Mouse (Mus musculus) hindbrain, embryonic 13.5 days (tissue): ENCODE results near the gene Nkapl. TPM values are rescaled to one million over a fixed set of nuclear protein-coding genes. Genes with fewer than 3 reads are reported as not detected.
"Not testable (repeated sequence)": the region's sequence is repeated elsewhere in the genome, so short reads cannot be mapped to it uniquely, and the experiment has no call there.

Experiments
- ATAC-seq: fragments of 200-750 bp; cut with Nextera tagmentation; 2 replicates; pipeline ENCODE4 v1.8.0; 2017; ENCODE audit warnings: moderate TSS enrichment; ENCODE audit not compliant: low FRiP score
- H3K27ac ChIP-seq: fragments of 300-500 bp; sonication (generic); 2 replicates; pipeline ENCODE4 v1.5.1; 2015; ENCODE audit warnings: inconsistent platforms, mild to moderate bottlenecking, moderate library complexity
- H3K27me3 ChIP-seq: fragments of 300-500 bp; sonication (generic); 2 replicates; pipeline ENCODE4 v1.6.1; 2015; ENCODE audit warnings: mild to moderate bottlenecking, inconsistent platforms
- H3K36me3 ChIP-seq: fragments of 300-500 bp; sonication (generic); 2 replicates; pipeline ENCODE4 v1.6.1; 2015; ENCODE audit warnings: mild to moderate bottlenecking, inconsistent platforms
- H3K4me1 ChIP-seq: fragments of 300-500 bp; sonication (generic); replicated peaks from 2 replicates; pipeline ENCODE4 v1.6.1; 2015; ENCODE audit warnings: inconsistent platforms
- H3K4me2 ChIP-seq: fragments of 300-500 bp; sonication (generic); 2 replicates; pipeline ENCODE4 v1.6.1; 2015; ENCODE audit warnings: inconsistent platforms, mild to moderate bottlenecking, moderate library complexity
- H3K4me3 ChIP-seq: fragments of 300-500 bp; sonication (generic); 2 replicates; pipeline ENCODE4 v1.5.1; 2015; ENCODE audit warnings: mild to moderate bottlenecking, inconsistent platforms
- H3K9ac ChIP-seq: fragments of 300-500 bp; sonication (generic); 2 replicates; pipeline ENCODE4 v1.6.1; 2015; ENCODE audit warnings: mild to moderate bottlenecking, inconsistent platforms
- H3K9me3 ChIP-seq: fragments of 300-500 bp; sonication (generic); 2 replicates; pipeline ENCODE4 v1.6.1; 2016; ENCODE audit warnings: inconsistent platforms
- WGBS: fragments of 180-500 bp; shearing (Covaris S2); methylation state at CpG from one replicate; pipeline ENCODE4 v1.1.7; 2015; 5-methylcytosine and 5-hydroxymethylcytosine counted together
- polyA plus RNA-seq: library from polyadenylated mRNA; unstranded; fragments of >200 nt; fragmentation: Nextera tagmentation; extraction: Ambion mirVana; gene quantifications from 2 replicates; pipeline ENCODE4 v1.2.1, GENCODE M21; 2015

The Nkapl gene
- polyA plus RNA-seq, 1 experiment from 2014 or later, result 4.2 TPM

DNA sequence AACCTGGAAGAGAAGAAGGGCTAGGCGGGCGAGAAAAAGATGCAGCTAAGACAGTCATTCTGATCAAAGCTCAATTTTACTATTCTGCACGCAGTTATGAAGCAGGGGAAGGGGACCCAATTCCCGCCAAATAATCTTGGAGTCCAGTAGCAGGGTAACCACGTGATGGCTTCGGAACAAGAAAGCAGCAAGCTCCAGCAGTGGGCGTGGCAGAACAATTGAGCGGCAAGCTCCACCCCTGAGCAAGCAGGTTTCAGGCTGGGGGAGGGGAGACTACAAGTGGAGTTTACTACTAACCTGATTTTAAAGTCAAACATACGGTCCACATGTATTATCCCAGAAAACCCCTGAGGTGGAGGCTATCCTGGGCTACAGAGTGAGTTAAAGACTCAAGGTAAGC, 5.8 kb downstream of the Nkapl start:
- H3K27ac ChIP-seq, ATAC-seq: not testable (repeated sequence)
- 47% methylated on average over 9 of the region's 9 CpGs for WGBS

GRCm38 (mm10) chr13:21456347-21456746, 12.0 kb downstream of the Nkapl start:
- Histone ChIP-seq H3K36me3 (0 out of 2 replicates have a peak, but pooled peaks cover 2% of the 10 kb centered on the region), H3K4me1 (peaks cover 17% of the 10 kb centered on the region), H3K9me3 (no peaks in the 10 kb centered on the region), H3K4me3 (no peak overlapping the region), H3K9ac (no peak overlapping the region), H3K27me3 (peaks cover 24% of the 10 kb centered on the region), H3K4me2 (no peak overlapping the region), H3K27ac (no peak overlapping the region)
- 13% methylated on average over 4 of the region's 4 CpGs for WGBS
- no peak for ATAC-seq

More for the DNA sequence above, 5.8 kb downstream of the Nkapl start:
- not testable (repeated sequence) for H3K4me2 ChIP-seq, H3K4me1 ChIP-seq, H3K9ac ChIP-seq, H3K4me3 ChIP-seq, H3K9me3 ChIP-seq, H3K27me3 ChIP-seq, H3K36me3 ChIP-seq

- Histone ChIP-seq H3K4me3 (no peak overlapping the region), H3K27me3 (peaks cover 21% of the 10 kb centered on the region), H3K4me1 (peaks cover 21% of the 10 kb centered on the region), H3K36me3 (peaks cover 8% of the 10 kb centered on the region; the same call in 1 of the 2 replicates), H3K9me3 (no peaks in the 10 kb centered on the region), H3K9ac (no peak overlapping the region), H3K27ac (no peak overlapping the region), H3K4me2 (no peak overlapping the region)
- WGBS, result 91% methylated on average over 3 of the region's 3 CpGs
- no peak for ATAC-seq
Observed at GRCm38 (mm10) chr13:21454133-21454532, 14.2 kb downstream of the Nkapl start.

- H3K4me3 ChIP-seq, result peak within 1 kb of the TSS; percentile 75
- ATAC-seq, result peak; percentile 96
- peaks cover 21% of the 10 kb centered on the region for H3K4me1 ChIP-seq
- peak within 1 kb of the TSS; percentile 80 for H3K27ac ChIP-seq
- H3K27me3 ChIP-seq, result peaks cover 21% of the 10 kb centered on the region
- under 1% methylated on average over 23 of the region's 23 CpGs for WGBS
- peaks cover 15% of the 10 kb centered on the region for H3K36me3 ChIP-seq
- peak within 1 kb of the TSS; percentile 77 for H3K9ac ChIP-seq
- no peaks in the 10 kb centered on the region for H3K9me3 ChIP-seq
- H3K4me2 ChIP-seq, result peak within 1 kb of the TSS; percentile 70
Observed at GRCm38 (mm10) chr13:21453449-21453848, 14.9 kb downstream of the Nkapl start, which contains the start of gene Zscan26. Zscan26 (minus strand) TSS chr13:21453730.

DNA sequence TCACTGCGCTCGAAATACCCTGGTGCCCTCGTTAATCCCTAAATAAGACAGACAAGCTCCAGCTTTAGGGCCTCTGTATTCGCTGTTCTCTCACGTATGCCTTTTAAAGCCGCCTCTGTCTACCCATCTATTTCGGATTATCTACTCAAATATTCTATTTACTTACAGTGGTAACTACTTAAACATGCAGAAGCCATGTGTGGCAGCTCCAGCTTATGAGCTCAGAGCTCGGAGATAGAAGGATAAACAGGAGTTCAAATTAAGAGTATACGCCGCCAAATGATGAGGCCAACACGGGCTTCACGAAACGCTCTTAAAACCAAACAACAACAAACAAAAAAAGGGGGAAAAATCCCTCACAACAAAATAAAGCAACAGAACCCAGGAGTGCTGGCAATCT, 15.3 kb downstream of the Nkapl start:
- H3K36me3 ChIP-seq, result peaks cover 19% of the 10 kb centered on the region
- H3K4me2 ChIP-seq, result peak overlapping the region; percentile 70
- H3K9ac ChIP-seq, result peak overlapping the region; percentile 77
- H3K27me3 ChIP-seq, result peaks cover 21% of the 10 kb centered on the region
- ATAC-seq, result no peak
- H3K27ac ChIP-seq, result peak overlapping the region; percentile 80
- H3K4me1 ChIP-seq, result peaks cover 21% of the 10 kb centered on the region
- WGBS, result 3% methylated on average over 13 of the region's 13 CpGs
- peak overlapping the region; percentile 75 for H3K4me3 ChIP-seq
- no peaks in the 10 kb centered on the region for H3K9me3 ChIP-seq

DNA sequence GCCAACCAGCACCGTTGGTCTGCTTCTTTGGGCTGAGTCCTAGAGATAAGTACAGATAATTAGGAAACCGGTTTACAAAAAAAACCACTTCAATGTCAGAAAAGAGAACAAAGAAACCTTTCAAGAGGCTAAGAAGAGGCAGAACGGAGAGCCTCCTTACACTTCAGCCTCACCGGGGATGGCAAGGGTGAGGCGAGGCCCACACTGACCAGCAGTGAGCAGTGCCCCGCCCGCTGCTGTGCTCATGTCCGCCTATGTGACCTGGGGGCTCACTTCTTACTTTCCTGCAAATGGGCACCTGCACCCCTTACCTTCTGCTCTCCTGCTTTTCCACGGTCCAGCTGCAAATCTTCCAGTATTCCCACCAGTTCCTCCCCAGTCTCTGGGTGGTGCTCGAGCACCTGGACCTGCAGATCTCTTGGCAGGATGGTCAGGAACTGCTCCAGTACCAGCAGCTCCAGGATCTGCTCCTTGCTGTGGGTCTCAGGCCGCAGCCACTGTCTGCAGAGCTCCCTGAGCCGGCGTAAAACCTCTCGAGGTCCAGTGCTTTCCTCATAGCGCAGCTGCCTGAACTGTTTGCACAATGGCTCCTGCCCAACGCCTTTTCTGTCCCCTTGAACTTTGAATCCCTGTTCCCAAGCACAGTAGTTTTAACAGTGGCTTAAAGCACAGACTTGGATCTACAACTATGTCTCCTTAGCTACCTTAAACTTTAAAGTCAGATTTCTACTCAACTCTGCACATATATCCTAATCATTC, 20.3 kb downstream of the Nkapl start:
- Histone ChIP-seq H3K9me3 (no peaks in the 10 kb centered on the region), H3K27me3 (no peaks in the 10 kb centered on the region), H3K36me3 (peaks cover 65% of the 10 kb centered on the region), H3K9ac (no peak overlapping the region), H3K4me2 (no peak overlapping the region), H3K4me3 (no peak overlapping the region), H3K4me1 (peaks cover 21% of the 10 kb centered on the region), H3K27ac (no peak overlapping the region)
- no peak for ATAC-seq
- WGBS, result 88% methylated on average over 16 of the region's 16 CpGs

DNA sequence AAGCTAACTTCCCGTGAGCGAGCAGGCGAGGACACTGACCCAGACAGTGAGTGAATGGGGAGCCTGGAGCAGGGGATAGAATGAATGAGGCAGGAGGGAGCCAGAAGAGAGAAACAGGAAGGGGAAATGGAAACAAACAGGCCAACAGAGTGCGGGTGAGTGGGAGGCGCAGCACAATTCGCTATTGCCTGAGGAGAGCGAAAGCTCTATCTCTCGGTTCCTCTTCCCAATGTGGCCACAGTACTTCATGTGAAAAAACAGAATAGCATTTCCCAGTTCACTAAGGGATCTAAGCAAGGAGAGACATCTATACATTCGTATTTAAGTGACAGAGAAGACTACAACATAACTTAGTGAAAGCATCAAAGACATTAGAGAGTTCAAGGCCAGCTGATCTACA, 21.5 kb downstream of the Nkapl start:
- Histone ChIP-seq H3K9ac (no peak overlapping the region), H3K36me3 (peaks cover 70% of the 10 kb centered on the region), H3K9me3 (no peaks in the 10 kb centered on the region), H3K4me1 (peaks cover 9% of the 10 kb centered on the region), H3K4me2 (no peak overlapping the region), H3K27ac (no peak overlapping the region), H3K27me3 (no peaks in the 10 kb centered on the region), H3K4me3 (no peak overlapping the region)
- WGBS, result 93% methylated on average over 9 of the region's 9 CpGs
- no peak for ATAC-seq

DNA sequence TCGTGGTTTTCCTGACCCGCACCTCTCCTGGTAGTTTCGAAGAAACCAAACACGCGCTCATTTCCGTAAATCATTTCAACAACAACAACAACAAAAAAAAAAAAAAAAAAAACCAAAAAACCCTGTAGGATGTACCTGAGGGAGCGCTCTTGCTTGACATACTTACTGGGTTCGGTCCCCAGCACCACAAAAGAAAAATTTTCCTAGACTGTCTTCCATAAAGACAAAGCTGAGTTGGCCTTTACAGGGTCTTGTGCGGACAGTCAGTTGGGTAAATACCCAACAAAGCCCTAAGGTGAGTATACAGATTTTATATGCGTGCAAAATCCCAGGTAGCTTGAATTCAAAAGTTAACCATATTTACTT, 27.1 kb downstream of the Nkapl start:
- Histone ChIP-seq H3K4me1 (peaks cover 14% of the 10 kb centered on the region), H3K36me3 (peaks cover 34% of the 10 kb centered on the region), H3K27me3 (no peaks in the 10 kb centered on the region), H3K9me3 (no peaks in the 10 kb centered on the region), H3K4me2 (peak overlapping the region; percentile 81), H3K4me3 (peak overlapping the region; percentile 59), H3K9ac (peak overlapping the region; percentile 81), H3K27ac (peak overlapping the region; percentile 89)
- ATAC-seq, result peak; percentile 57
- WGBS, result 18% methylated on average over 10 of the region's 10 CpGs

GRCm38 (mm10) chr13:21440503-21441206, 27.7 kb downstream of the Nkapl start, which contains the start of gene Pgbd1:
Pgbd1 (minus strand) TSS chr13:21441058.
- Histone ChIP-seq H3K36me3 (peaks cover 29% of the 10 kb centered on the region), H3K9ac (peak within 1 kb of the TSS; percentile 81), H3K4me2 (peak within 1 kb of the TSS; percentile 81), H3K27ac (peak within 1 kb of the TSS; percentile 89), H3K4me3 (peak within 1 kb of the TSS; percentile 59), H3K9me3 (no peaks in the 10 kb centered on the region), H3K27me3 (no peaks in the 10 kb centered on the region), H3K4me1 (peaks cover 14% of the 10 kb centered on the region)
- WGBS, result 2% methylated on average over 32 of the region's 32 CpGs
- ATAC-seq, result peak; percentile 97

DNA sequence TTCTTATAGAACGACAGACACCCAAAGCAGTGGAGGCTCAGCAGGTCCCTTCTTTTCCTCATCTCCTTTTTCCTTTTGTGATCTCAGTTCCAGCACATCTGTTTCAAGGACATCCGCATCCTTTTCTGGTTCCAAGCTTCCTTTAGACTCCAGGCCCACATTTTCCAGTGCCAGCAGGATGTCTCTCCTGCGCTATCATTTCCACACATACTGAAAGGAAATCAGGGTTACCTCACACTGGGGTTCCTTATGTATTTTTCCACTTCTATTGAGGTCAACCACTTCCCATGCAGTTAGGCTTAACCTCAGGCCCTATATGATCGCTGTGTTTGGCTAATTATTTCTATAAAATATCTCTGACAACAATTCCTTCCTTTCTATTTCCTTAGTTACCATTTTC, 32.8 kb downstream of the Nkapl start:
- Histone ChIP-seq H3K27me3 (no peaks in the 10 kb centered on the region), H3K4me1 (peaks cover 8% of the 10 kb centered on the region), H3K9ac (no peak overlapping the region), H3K36me3 (peaks cover 5% of the 10 kb centered on the region; the same call in 1 of the 2 replicates), H3K27ac (no peak overlapping the region), H3K4me2 (no peak overlapping the region), H3K9me3 (no peaks in the 10 kb centered on the region), H3K4me3 (no peak overlapping the region)
- no peak for ATAC-seq
- WGBS, result 89% methylated on average over 4 of the region's 4 CpGs

- Histone ChIP-seq H3K27me3 (no peaks in the 10 kb centered on the region), H3K4me2 (no peak overlapping the region), H3K4me1 (no peaks in the 10 kb centered on the region), H3K9ac (no peak overlapping the region), H3K36me3 (peaks cover 5% of the 10 kb centered on the region; the same call in 1 of the 2 replicates), H3K4me3 (no peak overlapping the region), H3K27ac (no peak overlapping the region), H3K9me3 (no peaks in the 10 kb centered on the region)
- ATAC-seq, result no peak
- 97% methylated on average over 1 of the region's 1 CpGs for WGBS
Observed at GRCm38 (mm10) chr13:21427631-21428030, 40.7 kb downstream of the Nkapl start.

DNA sequence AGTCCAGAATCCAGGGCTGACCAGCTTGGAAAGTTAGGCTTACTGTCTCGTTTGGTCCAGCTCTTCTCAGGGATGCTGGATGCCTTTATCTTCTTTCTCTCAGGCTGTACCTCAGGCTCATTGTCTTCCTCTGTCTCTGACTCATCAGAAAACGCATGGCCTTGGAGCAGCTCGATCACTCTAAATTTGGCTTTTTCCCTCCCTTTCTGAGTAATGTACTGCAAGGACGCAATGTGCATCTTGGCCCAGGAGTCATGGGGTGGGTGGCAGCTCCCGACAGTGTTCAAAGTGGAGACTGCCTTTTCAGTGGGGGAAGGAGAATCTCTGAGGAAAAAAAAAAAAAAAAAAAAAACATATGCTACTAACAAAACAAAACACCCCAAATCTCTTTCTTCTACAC, 45.0 kb downstream of the Nkapl start:
- WGBS, result 62% methylated on average over 5 of the region's 5 CpGs
- no peak for ATAC-seq

More for the DNA sequence above, 45.0 kb downstream of the Nkapl start:
- H3K36me3 ChIP-seq, result no peaks in the 10 kb centered on the region
- H3K27me3 ChIP-seq, result no peaks in the 10 kb centered on the region
- H3K4me1 ChIP-seq, result no peaks in the 10 kb centered on the region
- no peak overlapping the region for H3K4me3 ChIP-seq
- H3K27ac ChIP-seq, result no peak overlapping the region
- no peak overlapping the region for H3K4me2 ChIP-seq
- H3K9ac ChIP-seq, result no peak overlapping the region
- H3K9me3 ChIP-seq, result no peaks in the 10 kb centered on the region
